Mouse (Mus musculus) NIH3T3 (cell line): ENCODE measurements around the gene Tnfrsf21.

ENCODE experiments used
- DNase-seq: peaks from one replicate; pipeline ENCODE4 v3.0.0-alpha.2; 2012; ENCODE audit warnings: low read depth

The Tnfrsf21 gene

DNA sequence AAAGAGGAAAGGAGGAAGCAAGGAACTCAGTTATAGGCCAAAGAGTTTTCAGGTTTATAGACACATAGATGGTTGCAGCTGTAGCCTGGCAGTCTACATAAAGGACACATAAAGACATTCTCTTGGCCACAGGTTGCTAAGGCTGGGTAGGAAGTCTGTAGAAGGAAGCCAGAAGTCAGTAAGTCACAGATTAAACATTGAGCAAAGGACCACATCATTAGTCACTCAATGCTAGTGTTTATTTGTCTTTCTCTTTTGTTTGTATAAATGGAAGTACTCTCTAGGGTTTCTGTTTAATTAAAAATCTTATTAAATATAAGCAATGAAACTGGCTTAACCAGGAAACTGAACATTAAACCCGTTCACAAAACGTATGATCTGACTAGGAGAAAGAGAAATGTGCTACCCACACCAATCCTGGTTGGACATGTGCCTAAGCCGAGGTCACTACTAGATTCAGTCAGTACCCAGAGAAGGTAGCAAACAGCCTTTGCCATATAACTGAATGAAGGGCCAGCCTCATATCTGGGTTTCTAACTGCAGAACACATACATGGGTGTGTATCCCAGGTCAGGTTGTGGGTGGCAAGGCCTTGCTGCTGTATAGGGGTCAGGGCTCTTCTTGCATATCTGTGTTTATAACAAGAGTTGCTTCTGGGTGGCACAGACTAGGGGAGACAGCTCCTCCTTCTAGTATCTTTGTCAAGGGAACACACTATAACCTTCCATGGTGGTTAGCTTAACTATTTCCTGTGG, 113.9 kb downstream of the Tnfrsf21 start:
- no peak for DNase-seq

- no peak for DNase-seq
These were observed 114.5 kb downstream of the Tnfrsf21 start for GRCm38 (mm10) chr17:43130870-43131264.

GRCm38 (mm10) chr17:43132477-43132876, 116.1 kb downstream of the Tnfrsf21 start:
- no peak for DNase-seq

- no peak for DNase-seq
These were observed 116.8 kb downstream of the Tnfrsf21 start for GRCm38 (mm10) chr17:43133106-43133505.

GRCm38 (mm10) chr17:43134991-43135390, 118.6 kb downstream of the Tnfrsf21 start:
- no peak for DNase-seq

- DNase-seq: no peak
These were observed 119.3 kb downstream of the Tnfrsf21 start for GRCm38 (mm10) chr17:43135398-43136265.

GRCm38 (mm10) chr17:43136720-43137119, 120.4 kb downstream of the Tnfrsf21 start:
- DNase-seq: no peak

GRCm38 (mm10) chr17:43137838-43138237, 121.5 kb downstream of the Tnfrsf21 start:
- no peak for DNase-seq

GRCm38 (mm10) chr17:43138356-43138755, 122.0 kb downstream of the Tnfrsf21 start:
- DNase-seq: no peak
